Mouse (Mus musculus) embryonic facial prominence, embryonic 11.5 days (tissue): ENCODE measurements around the gene Zfp663. TPM values are rescaled to one million over a fixed set of nuclear protein-coding genes. Genes with fewer than 3 reads are reported as not detected.

Experiments used
- ATAC-seq: fragments of 200-750 bp; cut with Nextera tagmentation; replicated peaks from 2 replicates; pipeline ENCODE4 v1.8.0; 2017; ENCODE audit warnings: low read depth; ENCODE audit not compliant: insufficient number of reproducible peaks, low FRiP score, low TSS enrichment
- DNase-seq: peaks from one replicate; pipeline ENCODE4 v3.0.0-alpha.2; 2015; ENCODE audit warnings: low spot score
- H3K27ac ChIP-seq: fragments of 300-500 bp; sonication (generic); replicated peaks from 2 replicates; pipeline ENCODE4 v1.5.1; 2014; ENCODE audit warnings: mild to moderate bottlenecking, low read depth, low read length, control low read depth
- H3K27me3 ChIP-seq: fragments of 300-500 bp; sonication (generic); 2 replicates; pipeline ENCODE4 v1.6.1; 2014; ENCODE audit warnings: mild to moderate bottlenecking, low read length, moderate library complexity, mixed read lengths; ENCODE audit not compliant: control insufficient read depth, insufficient read depth
- H3K36me3 ChIP-seq: fragments of 300-500 bp; sonication (generic); replicated peaks from 2 replicates; pipeline ENCODE4 v1.6.1; 2014; ENCODE audit warnings: low read depth, mild to moderate bottlenecking, low read length, moderate library complexity, mixed read lengths; ENCODE audit not compliant: control insufficient read depth, insufficient read depth
- H3K4me1 ChIP-seq: fragments of 300-500 bp; sonication (generic); 2 replicates; pipeline ENCODE4 v1.6.1; 2014; ENCODE audit warnings: low read length, mixed read lengths; ENCODE audit not compliant: control insufficient read depth, insufficient read depth
- H3K4me2 ChIP-seq: fragments of 300-500 bp; sonication (generic); 2 replicates; pipeline ENCODE4 v1.6.1; 2014; ENCODE audit warnings: low read depth, mild to moderate bottlenecking, control low read depth, low read length, moderate library complexity
- H3K4me3 ChIP-seq: fragments of 300-500 bp; sonication (generic); 2 replicates; pipeline ENCODE4 v1.5.1; 2014; ENCODE audit warnings: low read depth, low read length, control low read depth
- H3K9ac ChIP-seq: fragments of 300-500 bp; sonication (generic); replicated peaks from 2 replicates; pipeline ENCODE4 v1.6.1; 2014; ENCODE audit warnings: mild to moderate bottlenecking, control low read depth, low read length
- H3K9me3 ChIP-seq: fragments of 300-500 bp; sonication (generic); replicated peaks from 2 replicates; pipeline ENCODE4 v1.6.1; 2016; ENCODE audit warnings: mild to moderate bottlenecking, low read length, inconsistent platforms, mixed read lengths; ENCODE audit not compliant: control insufficient read depth
- WGBS: fragments of 180-500 bp; shearing (Covaris S2); extraction: QIAGEN DNeasy Blood & Tissue Kit; methylation state at CpG from one replicate; pipeline ENCODE4 v1.1.7; 2014; 5-methylcytosine and 5-hydroxymethylcytosine counted together
- polyA plus RNA-seq: library from polyadenylated mRNA; unstranded; fragments of >200 nt; fragmentation: Nextera tagmentation; extraction: Ambion mirVana; gene quantifications from 2 replicates; pipeline ENCODE4 v1.2.1, GENCODE M21; 2014

Gene Zfp663
- polyA plus RNA-seq, 1 experiment from 2014 or later = 4.9 TPM

- Histone ChIP-seq H3K27me3 (peaks cover 2% of the 10 kb centered on the region; the same call in 1 of the 2 replicates), H3K4me2 (0 out of 2 replicates have a peak overlapping the region, but pooled peaks have one; percentile 11), H3K36me3 (no peaks in the 10 kb centered on the region), H3K4me1 (no peaks in the 10 kb centered on the region; the same call in 1 of the 2 replicates), H3K4me3 (no peak overlapping the region), H3K9me3 (no peaks in the 10 kb centered on the region), H3K27ac (no peak overlapping the region), H3K9ac (no peak overlapping the region)
- 6% methylated on average over 5 of the region's 8 CpGs for WGBS
- peak; percentile 36 for DNase-seq
- 0 out of 2 replicates have a peak, but pooled peaks have one; percentile 22 for ATAC-seq
Observed at GRCm38 (mm10) chr2:165367047-165367520, 1.4 kb downstream of the Zfp663 start.

- Histone ChIP-seq H3K9ac (no peak overlapping the region), H3K27me3 (peaks cover 2% of the 10 kb centered on the region; the same call in 1 of the 2 replicates), H3K9me3 (no peaks in the 10 kb centered on the region), H3K4me1 (no peaks in the 10 kb centered on the region; the same call in 1 of the 2 replicates), H3K4me2 (no peak overlapping the region), H3K27ac (no peak overlapping the region), H3K36me3 (no peaks in the 10 kb centered on the region), H3K4me3 (no peak overlapping the region)
- DNase-seq = peak; percentile 79
- ATAC-seq = no peak
- WGBS = 14% methylated on average over 21 of the region's 21 CpGs
Observed at GRCm38 (mm10) chr2:165364334-165365091, 4.0 kb downstream of the Zfp663 start.

DNA sequence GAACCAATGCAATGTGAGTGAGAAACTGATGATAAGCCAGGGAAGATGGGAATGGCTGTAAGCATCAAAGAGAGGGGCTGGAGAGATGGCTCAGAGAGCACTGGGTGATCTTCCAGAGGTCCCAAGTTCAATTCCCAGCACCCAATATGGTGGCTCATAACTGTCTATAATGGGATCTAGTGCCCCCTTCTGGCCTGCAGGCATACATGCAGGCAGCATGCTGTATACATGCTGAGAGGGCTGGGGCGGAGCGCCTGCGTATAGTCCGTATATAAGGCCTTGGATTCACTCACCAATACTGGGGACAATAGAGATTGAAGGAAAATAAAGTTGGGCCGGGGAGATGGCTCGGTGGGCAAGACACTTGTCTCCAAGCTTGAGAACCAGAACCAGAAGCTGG, 5.2 kb downstream of the Zfp663 start:
- Histone ChIP-seq H3K4me2 (no peak overlapping the region), H3K36me3 (no peaks in the 10 kb centered on the region), H3K4me1 (no peaks in the 10 kb centered on the region; the same call in 1 of the 2 replicates), H3K27ac (no peak overlapping the region), H3K9ac (no peak overlapping the region), H3K4me3 (no peak overlapping the region), H3K9me3 (no peaks in the 10 kb centered on the region), H3K27me3 (peaks cover 2% of the 10 kb centered on the region; the same call in 1 of the 2 replicates)
- DNase-seq (no peak), ATAC-seq (no peak)
- WGBS = 88% methylated on average over 6 of the region's 6 CpGs

DNA sequence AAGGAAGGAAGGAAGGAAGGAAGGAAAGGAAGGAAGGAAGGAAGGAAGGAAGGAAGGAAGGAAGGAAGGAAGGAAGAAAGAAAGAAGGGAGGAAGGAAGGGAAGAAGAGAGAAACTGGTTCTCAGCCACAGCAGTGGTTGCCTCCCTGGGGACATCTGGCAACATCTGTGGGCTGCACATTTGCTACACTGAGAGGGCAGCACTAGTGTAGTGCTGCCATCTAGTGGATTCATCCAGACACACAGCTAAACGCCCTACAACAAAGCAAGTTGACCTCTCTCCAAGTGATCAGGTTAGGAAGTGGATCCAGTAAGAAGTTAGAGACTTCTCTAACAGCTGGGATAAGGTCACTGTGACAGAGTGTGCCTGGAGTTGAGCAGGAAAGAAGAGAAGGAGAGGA, 7.7 kb downstream of the Zfp663 start:
- peak; percentile 92 for DNase-seq
- Histone ChIP-seq H3K4me2 (no peak overlapping the region), H3K36me3 (no peaks in the 10 kb centered on the region), H3K9me3 (no peaks in the 10 kb centered on the region), H3K9ac (no peak overlapping the region), H3K4me1 (no peaks in the 10 kb centered on the region), H3K27ac (no peak overlapping the region), H3K4me3 (no peak overlapping the region), H3K27me3 (peaks cover 2% of the 10 kb centered on the region; the same call in 1 of the 2 replicates)
- ATAC-seq = no peak; the same call in 1 of the 2 replicates
- 0% methylated on average over 1 of the region's 1 CpGs for WGBS

DNA sequence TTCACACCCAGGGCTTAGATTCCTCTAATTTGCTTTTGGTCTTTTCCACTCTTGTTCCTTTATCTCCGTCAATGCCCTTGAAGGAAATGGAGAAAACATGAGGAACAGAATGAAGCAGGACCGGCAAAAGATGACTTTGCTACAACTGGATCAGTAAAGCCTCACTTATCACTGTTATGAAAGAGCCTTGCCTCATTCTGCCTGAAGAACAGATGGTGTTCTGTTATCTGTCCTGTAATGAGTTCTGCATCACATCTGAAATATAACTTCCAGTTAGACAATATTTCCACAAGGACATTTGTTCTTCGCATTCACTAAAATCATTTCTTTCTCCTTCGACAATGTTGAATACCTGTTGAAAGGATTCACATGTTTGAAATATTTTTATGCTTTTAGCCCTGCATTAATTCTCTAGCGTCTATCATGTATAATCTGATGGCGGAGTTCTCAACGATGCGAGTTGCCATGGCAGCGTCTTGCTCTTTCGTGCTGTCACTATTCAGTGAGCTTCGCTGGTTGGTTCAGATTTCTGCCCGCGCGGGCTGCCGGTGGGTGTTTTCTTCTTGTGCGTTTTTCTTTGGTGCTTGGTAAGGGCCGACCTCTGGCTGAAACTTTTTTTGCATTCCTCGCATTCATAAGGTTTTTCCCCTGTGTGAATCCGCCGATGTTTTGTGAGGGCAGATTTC, 16.6 kb downstream of the Zfp663 start:
- Histone ChIP-seq H3K9ac (no peak overlapping the region), H3K27ac (no peak overlapping the region), H3K9me3 (peaks cover 7% of the 10 kb centered on the region), H3K27me3 (no peaks in the 10 kb centered on the region), H3K4me3 (no peak overlapping the region), H3K4me1 (no peaks in the 10 kb centered on the region), H3K36me3 (no peaks in the 10 kb centered on the region), H3K4me2 (no peak overlapping the region)
- ATAC-seq = no peak
- no peak for DNase-seq
- WGBS = 90% methylated on average over 20 of the region's 20 CpGs

DNA sequence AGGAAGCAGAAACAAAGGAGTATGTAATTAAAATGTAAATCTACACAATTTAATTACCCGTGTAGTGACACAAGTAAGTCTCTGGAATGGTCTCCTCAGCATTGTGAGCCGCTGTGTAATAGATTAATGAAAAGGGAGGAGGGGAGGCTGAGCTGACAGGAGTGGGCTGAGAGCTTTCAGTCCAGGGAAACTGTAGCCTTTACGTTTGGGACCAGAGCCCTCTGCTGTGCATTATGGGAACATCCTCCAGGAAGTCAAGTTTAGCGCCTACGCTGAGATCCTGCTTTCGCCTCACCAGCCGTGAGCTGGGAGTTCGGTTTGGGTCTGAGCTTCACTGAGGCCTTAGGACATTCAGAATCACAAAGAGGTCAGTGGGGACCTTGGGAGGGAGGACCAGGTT, 19.1 kb downstream of the Zfp663 start:
- no peak overlapping the region for H3K4me2 ChIP-seq
- 22% methylated on average over 8 of the region's 8 CpGs for WGBS

DNA sequence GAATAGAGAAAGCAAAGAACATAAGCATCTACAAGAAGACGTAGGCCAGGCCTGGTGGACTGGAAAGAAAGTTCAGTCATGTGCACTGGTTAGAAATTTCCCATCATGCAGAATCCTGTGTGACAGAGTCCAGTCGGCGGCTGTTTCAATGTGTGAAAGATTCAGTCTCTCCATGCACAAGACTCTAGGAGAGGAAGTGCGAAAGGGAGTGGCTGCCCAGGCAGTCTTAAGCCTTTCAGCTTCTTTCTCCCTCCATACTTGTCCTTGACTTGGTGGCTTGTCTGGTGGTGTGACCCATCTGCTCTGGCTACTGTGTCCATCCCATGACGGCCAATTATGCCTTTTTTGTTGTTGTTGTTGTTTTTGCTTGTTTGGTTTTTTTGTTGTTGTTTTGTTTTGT, 22.3 kb downstream of the Zfp663 start:
- WGBS = 90% methylated on average over 5 of the region's 5 CpGs
- no peaks in the 10 kb centered on the region for H3K4me1 ChIP-seq

More for the DNA sequence above, 19.1 kb downstream of the Zfp663 start:
- ATAC-seq (no peak), DNase-seq (peak; percentile 69)
- H3K9ac ChIP-seq = no peak overlapping the region
- H3K36me3 ChIP-seq = no peaks in the 10 kb centered on the region
- no peak overlapping the region for H3K4me3 ChIP-seq
- no peaks in the 10 kb centered on the region for H3K4me1 ChIP-seq
- H3K27ac ChIP-seq = no peak overlapping the region
- H3K9me3 ChIP-seq = peaks cover 7% of the 10 kb centered on the region
- H3K27me3 ChIP-seq = no peaks in the 10 kb centered on the region

GRCm38 (mm10) chr2:165337191-165337590, 31.3 kb downstream of the Zfp663 start:
- ATAC-seq (no peak), DNase-seq (peak; percentile 59)
- Histone ChIP-seq H3K27ac (no peak overlapping the region), H3K4me1 (no peaks in the 10 kb centered on the region), H3K36me3 (no peaks in the 10 kb centered on the region), H3K4me3 (no peak overlapping the region), H3K4me2 (no peak overlapping the region), H3K9ac (no peak overlapping the region), H3K9me3 (no peaks in the 10 kb centered on the region), H3K27me3 (no peaks in the 10 kb centered on the region)
- WGBS = 26% methylated on average over 3 of the region's 3 CpGs

More for the DNA sequence above, 22.3 kb downstream of the Zfp663 start:
- no peaks in the 10 kb centered on the region for H3K9me3 ChIP-seq
- no peak for DNase-seq
- H3K4me2 ChIP-seq = no peak overlapping the region
- no peak overlapping the region for H3K4me3 ChIP-seq
- no peak for ATAC-seq
- no peak overlapping the region for H3K9ac ChIP-seq
- H3K27ac ChIP-seq = no peak overlapping the region
- H3K36me3 ChIP-seq = no peaks in the 10 kb centered on the region
- no peaks in the 10 kb centered on the region for H3K27me3 ChIP-seq
